Mouse (Mus musculus): ENCODE measurements around the gene Bak1.

Bak1 gene

DNA sequence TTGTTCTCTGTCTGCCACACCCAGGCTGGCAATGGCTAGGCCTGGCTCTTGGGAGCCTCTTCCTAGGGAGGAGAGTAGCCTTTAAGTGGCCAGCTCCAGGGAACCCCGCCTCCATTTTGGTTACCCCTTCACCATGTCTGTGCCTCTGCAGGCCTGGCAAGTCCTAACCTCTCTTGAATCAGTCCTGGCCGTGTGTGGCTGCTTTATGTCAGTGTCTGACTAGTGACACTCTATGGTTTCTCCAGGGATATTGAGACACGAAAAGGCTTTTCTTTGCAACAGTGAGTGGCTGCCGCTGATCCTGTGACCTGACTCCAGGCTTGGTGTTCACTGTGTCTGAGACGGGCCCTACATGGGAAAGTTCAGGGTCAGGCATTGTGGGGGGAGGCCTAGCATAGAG is 22.0 kb upstream of the Bak1 start:
- no peak for DNase-seq (ENCODE audit: low read depth, low spot score)

DNA sequence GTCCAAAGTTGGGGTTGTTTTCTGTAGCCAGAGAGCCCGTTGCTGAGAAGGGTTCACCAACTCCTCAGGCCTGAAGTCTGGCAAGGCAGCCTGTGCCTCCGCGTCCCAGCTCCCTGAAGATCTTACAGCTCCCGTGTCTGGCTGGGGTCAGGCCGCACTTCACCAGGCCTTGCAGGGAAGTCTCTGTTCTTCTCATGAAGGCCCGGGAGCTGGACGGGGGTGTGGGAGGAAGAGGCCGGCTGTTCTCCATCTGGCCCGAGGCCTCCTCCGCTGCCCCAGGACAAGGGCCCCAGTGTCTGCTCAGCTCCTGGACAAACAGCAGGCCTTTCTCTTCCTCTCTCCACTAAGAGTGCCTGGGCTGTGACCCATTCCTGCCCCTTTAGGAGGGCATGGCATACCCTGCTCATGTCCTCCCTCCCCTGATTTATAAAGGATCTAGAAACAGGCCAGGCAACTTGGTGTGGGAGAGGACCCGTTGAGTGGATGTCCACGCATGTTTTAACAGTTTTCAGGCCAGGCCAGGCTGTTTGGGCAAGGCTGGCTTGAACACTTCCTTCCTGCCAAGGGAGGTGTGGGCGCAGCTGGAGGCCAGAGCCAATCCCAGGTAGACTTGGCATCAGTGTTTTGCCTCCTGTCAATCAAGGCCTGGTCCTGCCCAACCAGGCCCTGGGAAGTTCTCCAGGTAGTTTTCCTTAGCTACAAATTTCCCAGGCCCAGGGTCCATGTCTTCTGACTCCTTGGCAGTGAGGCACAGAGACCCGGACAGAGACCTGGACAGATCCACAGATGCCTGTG is 19.8 kb upstream of the Bak1 start:
- DNase-seq (ENCODE audit: low read depth, low spot score): no peak

DNA sequence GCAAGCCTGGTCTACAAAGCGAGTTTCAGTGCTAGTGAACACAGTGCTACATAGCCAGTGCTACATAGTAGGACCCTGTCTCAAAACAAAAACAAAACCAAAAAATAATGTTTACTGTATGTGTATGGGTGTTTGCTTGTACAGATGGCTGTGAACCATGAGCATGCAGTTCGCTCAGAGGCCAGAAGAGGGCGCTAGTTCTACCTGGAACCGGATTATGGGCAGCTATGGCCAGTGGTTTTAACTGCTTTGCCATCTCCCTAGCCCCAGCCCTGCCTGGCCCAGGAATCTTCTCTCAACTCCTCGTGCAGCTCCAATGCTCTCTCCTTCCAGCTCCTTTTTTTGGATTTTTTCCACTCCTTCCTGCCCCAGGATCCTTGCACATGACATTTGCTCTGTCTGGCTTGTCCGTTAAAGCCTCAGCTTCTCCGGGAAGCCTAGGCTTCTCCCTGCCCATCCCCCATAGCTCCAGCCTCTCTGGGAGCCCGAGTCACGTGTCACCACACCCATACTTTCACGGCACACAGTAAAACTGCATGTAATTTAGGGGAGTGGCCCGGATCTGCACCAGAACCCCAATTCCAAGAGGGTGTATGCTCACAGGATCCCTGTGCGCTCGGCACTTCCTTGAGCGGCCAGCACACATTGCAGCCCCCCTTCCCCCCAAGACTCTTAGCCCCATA is 19.1 kb upstream of the Bak1 start:
- peak; percentile 92 for DNase-seq (ENCODE audit: low read depth, low spot score)

DNA sequence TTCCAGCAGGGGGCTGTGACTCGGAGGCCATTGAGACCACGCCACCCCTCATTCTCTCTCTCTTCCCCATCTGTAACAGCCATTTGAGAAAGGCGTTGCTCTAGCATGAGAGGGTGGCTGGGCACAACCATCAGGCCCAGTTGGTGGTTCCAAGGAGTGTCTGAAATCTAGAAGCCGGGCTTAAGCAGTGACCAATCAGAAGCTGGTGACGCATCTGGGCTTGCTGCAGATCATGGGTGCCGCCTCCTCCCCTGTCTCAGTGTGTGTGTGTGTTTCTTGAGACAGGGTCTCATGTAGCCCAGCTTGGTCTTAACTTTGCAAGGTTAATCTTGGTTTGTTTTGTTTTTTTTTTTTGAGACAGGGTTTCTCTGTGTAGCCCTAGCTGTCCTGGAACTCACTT is 16.4 kb upstream of the Bak1 start:
- DNase-seq (ENCODE audit: low read depth, low spot score): no peak

DNA sequence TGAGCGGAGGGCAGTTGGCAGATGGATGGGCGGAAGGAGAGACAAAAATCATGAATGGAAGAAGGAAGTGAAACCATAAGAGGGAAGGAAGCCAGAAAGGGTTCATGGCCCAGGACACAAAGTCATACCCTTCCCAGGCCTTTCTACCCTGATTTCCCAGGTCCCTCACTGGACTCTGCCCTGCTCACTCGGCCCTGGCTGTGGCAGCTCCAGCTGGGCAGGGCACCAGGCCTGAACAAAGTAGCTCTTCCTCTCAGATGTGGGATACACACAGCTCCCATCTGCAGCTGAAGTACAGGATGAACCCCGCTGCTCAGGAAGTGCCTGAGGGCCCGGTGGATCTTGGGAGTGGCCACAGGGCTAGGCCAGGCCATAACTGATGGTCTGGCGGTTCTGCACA is 14.0 kb upstream of the Bak1 start:
- peak; percentile 64 for DNase-seq (ENCODE audit: low read depth, low spot score)

DNA sequence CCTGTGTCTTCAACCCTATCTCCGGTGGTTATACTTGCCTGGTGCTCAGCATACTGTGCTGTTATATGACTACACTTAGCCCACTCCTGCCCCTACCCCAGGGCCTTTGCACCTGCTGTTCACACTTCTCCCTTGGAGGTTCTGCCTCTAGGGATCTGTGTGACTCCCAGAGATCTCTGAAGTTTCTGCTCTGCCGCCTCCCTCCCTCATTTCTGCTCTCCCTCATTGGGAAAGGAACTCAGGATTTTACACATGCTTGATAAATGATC is 12.9 kb upstream of the Bak1 start:
- DNase-seq (ENCODE audit: low read depth, low spot score): no peak

DNA sequence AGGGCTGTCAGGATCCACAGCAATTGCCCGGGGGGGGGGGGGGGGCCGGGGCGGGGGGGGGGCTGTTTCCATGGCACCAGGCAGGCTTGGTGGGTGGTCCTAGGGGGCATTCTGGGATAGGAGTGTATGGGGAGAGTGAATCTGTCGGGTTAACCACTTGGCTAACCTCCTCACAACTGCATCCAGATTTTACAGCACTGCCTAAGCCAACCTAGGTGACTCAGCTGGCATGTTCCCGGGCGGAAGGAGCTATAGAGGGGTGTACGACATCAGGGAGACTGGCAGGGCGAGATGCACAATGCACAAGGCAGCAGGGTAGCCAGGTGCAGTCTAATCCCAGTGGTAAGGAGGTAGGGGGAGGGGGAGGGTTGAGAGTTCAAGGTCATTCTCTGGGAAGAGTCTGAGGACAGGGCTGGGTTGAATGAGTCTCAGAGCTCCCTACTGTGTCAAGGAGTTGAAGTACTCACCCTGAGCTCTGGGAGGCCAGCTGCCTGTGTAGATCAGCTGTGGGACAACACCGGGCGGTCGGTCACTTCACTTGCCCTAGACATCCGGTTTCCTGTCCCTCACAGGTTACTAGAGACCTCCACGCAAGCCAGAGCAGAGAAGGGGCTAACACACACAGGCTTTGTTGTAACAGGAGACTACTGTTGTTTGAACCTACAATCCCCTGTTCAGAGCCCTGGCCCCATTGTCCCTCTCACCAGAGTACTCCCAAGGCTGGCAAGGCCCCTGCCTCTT is 12.4 kb upstream of the Bak1 start:
- peak; percentile 99 for DNase-seq (ENCODE audit: low read depth, low spot score)

DNA sequence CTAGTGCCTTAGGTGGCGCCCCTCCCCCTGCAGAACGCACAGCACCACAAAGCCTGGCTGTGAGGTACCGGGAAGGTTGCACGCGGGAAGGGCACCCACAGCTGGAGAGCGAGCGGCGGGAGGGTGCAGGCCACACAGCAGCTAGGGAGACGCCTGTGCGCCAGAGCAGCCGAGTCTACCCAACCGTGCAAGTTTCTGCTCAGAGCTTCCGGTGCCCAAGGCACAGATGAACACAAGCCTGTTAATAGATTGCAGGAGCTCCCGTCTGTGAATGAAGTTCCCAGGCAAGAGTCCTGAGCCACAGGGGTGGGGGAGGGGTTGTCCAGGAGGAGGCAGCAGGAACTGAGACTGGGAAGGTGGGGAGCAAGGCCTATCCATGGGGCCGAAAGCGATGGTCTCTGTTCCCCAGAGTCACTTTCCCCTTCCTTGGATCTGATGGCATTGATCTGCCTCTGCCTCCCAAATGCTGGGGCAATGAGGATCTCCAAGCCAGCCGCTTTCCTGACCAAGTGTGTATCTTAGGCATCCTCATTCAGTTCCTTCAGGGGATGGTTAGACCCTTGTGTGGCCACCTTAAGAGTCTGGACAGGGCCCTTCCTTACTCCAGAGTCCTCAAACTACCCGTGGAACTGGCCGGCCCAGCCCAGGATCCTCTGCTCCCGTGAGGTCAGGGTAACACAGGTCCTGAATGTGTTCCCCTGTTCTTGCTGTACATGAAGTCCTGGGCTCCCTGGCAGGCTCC is 11.7 kb upstream of the Bak1 start:
- peak; percentile 91 for DNase-seq (ENCODE audit: low read depth, low spot score)

DNA sequence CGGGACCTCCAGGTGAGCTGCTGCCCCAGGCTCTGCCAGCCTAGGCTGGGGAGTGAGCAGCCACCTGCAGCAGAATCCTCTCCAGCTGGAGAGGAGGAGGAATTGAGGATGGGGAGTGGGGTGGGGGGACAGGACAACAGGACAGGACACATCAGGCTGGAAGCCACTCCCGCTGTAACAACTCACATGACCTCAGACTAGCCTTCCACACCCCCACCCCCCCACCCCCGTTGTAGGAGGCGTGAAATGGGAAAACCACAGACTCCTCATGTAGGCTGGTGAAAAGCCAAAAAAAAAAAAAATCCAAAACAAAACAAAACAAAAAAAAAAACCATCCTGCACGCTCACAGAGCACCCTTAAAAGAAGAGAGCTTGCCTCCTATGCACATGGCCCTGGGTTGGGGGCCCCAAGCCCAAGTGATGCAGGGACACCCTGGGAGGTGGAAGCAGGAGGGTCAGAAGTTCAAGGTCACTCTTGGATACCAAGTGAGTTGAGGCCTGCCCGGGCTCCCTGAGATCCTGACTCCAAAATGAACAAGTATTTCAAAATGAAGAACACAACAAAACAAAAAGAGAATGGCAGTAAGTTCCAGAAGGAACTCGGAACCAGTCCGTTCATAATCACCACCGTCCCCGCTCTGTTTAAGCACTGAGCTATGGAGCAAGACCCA is 10.8 kb upstream of the Bak1 start:
- peak; percentile 90 for DNase-seq (ENCODE audit: low read depth, low spot score)

DNA sequence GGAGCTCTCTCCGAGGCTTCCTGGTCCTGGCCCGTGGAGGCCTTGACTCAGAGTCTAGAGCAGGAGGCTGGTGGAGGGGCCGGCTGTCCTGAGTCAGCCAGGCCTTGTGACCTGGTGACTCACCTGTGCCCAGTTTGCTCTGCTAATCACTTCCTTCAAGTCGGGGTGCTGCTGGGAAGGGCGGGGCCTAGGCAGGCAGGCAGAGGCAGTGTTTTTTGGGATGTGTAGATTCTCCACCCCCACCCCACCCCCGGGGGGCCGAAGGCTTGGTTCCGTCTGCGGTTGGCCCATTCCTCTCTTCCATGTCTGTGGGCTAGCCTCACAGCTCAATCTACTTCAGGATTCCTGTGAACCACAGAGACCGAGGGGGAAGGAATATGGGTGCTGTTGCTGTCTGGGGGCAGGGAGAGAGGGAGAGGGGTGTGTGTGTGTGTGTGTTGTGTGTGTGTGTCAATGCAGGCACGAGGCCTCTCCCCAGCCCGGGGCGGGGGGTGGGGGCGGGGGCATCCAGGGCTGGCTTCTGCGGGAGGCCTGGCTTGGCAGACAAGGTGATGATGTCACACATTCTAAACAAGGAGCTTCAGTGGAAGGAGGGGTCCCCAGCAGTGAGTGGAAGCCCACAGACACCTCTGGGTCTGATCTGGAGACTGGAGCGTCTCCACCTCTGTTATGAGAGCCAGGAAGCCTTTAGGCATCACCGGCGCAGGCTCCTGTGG is 9.7 kb upstream of the Bak1 start:
- peak; percentile 89 for DNase-seq (ENCODE audit: low read depth, low spot score)

DNA sequence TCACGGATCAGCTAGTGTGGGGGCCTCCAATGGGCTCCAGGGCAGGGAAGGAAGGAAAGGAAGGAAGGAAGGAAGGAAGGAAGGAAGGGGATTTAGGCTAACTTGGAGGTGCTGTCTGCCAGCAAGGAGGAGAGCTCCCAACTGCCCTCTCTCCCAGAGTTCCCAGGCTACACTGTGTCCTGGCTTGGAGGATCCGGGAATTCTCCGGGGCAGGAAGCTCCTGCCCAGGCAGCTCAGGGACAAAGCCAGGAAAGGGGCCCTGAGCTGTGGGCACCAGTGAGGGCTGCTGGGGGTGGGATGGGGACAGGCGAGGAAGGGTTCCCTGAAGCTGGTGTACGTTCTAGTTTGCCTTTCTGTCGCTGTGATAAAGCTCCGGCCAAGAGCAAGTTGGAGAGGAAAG is 7.7 kb upstream of the Bak1 start:
- no peak for DNase-seq (ENCODE audit: low read depth, low spot score)

DNA sequence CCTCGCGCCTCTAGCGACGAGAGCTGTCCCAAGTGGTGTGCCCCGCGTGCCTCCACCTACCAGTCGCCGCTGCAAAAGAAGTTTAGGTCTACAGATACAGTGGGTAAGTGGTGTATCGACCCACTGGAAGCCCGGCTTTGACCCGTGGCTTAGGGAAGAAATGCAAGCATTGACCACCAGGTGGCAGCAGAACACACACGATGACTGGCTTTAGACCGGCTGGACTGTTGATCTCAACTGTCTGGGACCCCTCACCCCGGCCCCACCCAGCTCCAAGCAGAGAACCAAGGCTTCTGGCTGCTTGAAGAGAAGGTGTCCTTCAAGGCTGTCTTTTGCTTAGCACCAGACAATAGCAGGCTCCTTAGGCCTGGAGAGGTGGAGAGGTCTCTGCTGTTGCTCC is 4.1 kb upstream of the Bak1 start:
- DNase-seq (ENCODE audit: low read depth, low spot score): peak; percentile 96

DNA sequence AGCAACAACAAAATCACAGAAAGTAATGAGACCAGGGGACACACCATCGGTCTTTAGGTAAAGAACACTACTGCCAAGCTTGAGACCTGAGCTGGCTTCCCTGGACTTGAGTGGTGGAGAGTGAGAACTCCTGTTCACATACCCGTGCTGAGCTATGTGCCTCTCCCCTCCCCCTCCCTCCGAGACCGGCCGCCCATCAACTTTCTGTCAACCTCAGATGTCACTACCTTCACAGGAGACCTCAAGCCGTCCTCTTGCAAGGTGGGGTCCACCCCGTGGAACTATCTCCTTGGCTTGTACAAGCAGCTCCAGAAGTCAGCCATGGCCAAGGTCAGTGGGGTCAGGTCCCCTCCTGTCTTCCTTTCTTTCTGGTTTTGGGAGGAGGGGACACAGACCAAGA is 3.5 kb upstream of the Bak1 start:
- DNase-seq (ENCODE audit: low read depth, low spot score): peak; percentile 72

DNA sequence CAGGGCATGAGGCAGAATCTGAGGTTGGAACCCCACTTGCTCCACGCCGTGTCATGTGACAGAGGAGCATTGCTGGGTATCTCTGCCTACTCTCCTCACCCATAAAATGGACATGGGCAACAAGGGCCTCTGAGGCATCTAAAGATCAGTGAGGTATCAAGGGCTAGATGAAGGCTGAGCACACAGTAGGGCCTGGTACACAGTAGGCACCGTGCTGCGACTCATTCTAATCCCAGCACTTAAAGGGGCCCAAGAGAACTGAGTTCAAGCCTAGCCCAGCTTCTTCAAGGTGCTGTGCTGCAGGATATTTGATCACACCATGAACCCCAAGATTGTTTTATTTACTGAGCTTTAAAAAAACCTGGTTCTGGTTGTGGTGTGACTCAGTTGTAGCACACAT is 2.1 kb upstream of the Bak1 start:
- no peak for DNase-seq (ENCODE audit: low read depth, low spot score)

DNA sequence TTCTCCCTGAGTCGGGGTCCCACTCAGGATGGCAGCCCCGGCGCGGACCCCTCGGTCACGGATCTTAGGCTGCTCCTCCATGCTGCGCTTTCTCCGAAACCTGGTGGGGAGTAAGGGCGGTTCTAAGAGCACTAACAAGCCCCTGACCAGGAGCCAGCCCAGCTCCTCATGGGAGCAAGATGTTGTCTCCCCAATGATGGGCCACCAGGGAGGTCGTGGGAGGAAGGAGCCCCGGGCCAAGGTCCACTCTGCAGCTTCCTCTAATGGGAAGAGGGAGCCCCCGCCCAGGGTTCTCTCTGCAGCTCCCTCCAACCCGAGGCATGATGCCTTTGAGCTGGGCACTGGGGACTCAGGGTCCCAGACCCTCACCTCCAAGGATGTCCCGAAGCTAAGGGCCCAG is 622 bp upstream of the Bak1 start:
- no peak for DNase-seq (ENCODE audit: low read depth, low spot score)

DNA sequence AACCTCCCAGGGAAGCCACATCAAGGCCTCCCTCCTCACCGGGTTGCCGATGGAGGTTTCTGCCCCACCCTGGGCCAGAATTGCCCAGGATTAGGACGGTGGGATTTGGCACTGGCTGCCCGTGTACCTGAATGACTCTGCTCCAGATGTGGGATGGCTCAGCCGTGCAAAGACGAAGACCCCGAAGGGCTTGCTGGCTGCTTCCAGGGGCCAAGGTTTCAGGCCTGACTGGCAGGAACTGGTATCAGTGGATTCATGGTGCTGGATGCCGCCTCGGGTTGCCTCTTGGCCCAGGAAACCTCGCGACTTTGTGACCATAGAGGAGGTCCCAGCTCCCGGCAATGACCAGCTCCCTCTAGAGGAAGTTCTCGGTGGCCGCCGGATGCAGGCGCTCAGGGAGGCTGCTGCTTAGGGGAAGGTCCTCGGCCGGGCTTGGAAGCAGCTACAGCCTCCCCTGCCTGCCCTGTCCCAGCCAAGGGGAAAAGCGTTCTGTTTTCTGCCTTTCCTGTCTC is 469 bp downstream of the Bak1 start:
- peak; percentile 88 for DNase-seq (ENCODE audit: low read depth, low spot score)

DNA sequence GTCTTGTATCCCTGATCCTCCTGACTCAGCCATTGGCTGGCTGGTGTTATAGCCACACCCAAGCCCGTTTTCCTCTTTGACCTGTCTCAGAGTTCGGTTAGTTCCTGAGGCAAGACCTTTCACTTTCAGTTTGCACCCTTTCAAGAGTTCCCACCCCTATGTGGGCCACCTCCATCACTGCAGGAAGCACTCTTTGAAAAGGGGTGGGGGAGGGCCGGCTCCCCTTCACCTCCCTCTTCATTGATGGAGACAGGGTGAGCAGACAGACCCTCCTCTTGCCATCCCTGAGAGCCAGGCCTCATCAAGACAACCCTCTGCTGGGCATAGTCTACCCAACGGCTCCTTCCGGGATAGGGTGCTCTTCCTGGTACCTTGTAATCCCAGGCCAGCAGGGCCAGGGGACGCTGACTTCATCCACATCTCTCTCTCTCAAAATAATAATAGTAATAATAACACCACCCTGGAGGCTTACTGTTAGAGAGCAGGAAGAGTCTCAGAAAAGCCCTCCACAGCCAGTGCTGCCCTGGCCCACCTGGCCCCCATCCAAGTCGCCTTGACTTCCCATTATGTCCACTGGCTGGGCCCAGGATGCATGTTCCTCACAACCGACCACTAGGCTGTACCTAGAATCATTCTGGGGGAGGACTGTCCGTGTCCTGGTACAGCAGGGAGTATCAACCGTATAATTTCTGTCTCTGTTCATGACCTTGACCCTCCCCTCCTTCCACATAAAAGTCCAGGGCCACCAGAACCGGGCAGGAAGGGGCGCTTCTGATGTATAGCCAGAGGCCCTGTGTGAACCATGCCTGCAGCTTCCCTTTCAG is 1.1 kb downstream of the Bak1 start:
- peak; percentile 73 for DNase-seq (ENCODE audit: low read depth, low spot score)

DNA sequence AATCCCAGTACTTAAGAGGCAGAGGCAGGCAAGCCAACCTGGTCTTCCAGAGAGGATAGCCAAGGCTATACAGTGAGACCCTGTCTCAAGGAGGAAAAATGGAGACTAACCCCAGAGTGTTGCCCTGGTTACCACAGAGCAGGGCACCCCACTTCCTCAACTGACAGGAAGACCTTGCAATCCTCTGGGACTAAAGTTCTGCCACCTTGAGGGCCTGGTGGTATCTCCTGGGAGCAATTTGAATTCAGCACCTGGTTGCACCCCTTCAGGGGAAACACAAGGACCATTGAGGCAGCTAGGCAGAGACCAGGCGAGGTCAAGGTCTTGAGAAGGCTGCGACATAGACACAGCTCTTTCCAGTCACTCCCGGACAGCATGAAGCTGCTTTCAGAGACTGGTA is 2.9 kb downstream of the Bak1 start:
- DNase-seq (ENCODE audit: low read depth, low spot score): no peak

DNA sequence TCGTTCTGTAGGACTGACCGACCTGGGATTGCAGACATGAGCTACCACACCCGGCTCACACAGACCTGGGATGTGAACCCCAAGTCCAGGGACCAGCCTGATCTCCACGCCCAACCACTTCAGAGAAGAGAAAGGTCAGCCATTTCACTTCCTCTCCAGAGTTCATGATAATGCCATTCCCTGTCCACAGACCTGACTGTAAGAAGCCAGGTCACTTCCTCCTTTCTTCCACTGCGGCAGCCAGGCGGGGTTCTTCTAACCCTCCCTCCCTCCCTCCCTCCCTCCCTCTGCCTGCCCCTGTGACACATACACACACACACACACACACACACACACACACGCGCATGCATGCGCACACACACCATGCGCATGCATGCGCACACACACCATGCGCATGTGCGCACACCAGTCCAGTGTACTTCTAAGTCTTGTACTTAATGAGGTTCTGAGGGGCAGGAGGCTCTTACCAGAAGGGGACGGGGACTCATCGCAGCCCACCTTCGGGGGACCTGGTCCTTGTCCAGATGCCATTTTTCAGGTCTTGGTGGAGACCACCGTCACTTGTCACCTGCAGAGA is 3.4 kb downstream of the Bak1 start:
- DNase-seq (ENCODE audit: low read depth, low spot score): no peak

DNA sequence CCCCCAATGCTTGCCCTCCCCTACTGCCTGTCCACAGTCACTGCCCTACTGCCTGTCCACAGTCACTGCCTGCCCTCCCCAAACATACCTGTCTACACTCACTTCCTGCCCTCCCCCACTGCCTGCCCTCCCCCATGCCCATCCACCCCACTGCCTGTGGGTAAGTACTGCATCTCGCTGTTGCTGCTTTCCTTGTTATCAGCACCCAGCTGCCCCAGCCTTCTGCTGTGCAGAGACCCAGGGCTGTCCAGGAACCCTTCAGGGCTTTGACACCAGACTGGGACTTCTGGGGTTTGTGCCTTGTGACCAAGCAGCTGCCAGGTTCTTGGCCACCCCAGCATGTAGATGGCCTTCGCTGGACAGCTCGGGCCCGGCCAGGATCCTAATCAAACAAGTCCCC is 5.5 kb downstream of the Bak1 start:
- DNase-seq (ENCODE audit: low read depth, low spot score): no peak

Data from ES-CJ7 (cell line).